Mouse (Mus musculus): ENCODE measurements around the gene Slc45a1. TPM values are rescaled to one million over a fixed set of nuclear protein-coding genes. Genes with fewer than 3 reads are reported as not detected.
A peak's percentile ranks its signal among the peaks of the same experiment; 100 is the strongest.
"Not testable (repeated sequence)": the region's sequence is repeated elsewhere in the genome, so short reads cannot be mapped to it uniquely, and the experiment has no call there.

Gene Slc45a1
- total RNA-seq, 2 experiments from 2014 or later = not detected

- DNase-seq = no peak
- intact Hi-C loops (cut with DNase I) = no loop called here
Measured at GRCm38 (mm10) chr4:150613715-150614114, 38.3 kb downstream of the Slc45a1 start.

DNA sequence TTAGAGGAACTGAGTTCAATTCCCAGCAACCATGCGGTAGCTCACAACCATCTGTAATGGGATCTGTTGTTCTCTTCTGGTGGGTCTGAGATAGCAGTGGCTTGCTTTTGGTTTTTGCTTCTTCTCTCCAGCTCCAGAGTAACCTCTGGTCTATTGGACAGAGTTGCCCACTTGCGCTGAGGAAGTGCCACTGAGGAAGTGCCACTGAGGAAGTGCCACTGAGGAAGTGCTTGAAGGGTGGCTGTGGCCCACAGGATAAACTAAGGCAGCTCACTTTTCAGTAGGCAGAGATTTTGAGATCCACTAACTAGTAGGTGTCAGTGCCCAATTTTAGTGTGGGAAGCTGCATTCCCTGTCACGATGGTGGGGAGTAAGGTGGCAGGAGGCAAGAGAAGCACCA, 43.3 kb downstream of the Slc45a1 start:
- no peak for DNase-seq
- intact Hi-C loops (cut with DNase I) = loop anchor here (5.0 kb wide), 1 partner anchor 36 kb away; no protein-coding TSS in a partner anchor

DNA sequence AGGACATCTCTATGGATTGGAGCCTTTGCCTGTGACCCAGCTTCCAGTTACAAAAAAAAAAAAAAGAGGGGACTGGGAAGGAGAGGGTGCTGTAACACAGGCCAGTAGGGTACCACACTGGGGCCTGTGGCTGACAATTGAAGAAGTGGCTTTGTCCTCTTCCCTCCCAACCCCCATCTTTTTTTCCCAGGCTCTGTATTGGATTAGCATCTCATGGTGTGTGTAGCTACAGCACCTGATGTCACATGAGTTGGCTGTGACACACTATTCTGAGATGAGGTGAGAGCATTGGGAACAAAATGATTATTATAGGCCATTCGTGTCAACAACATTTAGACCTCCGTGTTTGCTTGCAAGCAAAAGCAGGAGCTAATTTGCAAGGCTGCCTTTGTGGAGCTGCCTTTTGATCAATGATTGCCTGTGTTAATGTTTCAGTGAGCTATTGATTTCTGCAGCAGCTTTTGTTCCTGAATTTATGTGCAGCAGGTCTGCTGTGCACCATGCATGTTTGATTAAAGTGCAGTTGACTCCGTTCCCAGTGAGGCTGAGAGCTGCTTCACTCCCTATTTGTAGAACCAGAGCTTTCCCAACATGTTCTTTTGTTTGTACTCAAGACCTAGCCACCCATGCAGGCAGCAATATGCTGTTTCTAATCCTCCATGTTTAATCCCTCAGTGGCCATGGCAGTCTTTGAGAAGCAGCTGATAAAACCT, 45.4 kb downstream of the Slc45a1 start:
- intact Hi-C loops (cut with DNase I) = loop anchor here (5.0 kb wide), 1 partner anchor 34 kb away; no protein-coding TSS in a partner anchor
- DNase-seq = no peak

- DNase-seq = no peak
- intact Hi-C loops (cut with DNase I) = loop anchor here (5.0 kb wide), 1 partner anchor 34 kb away; no protein-coding TSS in a partner anchor
Measured at GRCm38 (mm10) chr4:150605804-150606203, 46.2 kb downstream of the Slc45a1 start.

DNA sequence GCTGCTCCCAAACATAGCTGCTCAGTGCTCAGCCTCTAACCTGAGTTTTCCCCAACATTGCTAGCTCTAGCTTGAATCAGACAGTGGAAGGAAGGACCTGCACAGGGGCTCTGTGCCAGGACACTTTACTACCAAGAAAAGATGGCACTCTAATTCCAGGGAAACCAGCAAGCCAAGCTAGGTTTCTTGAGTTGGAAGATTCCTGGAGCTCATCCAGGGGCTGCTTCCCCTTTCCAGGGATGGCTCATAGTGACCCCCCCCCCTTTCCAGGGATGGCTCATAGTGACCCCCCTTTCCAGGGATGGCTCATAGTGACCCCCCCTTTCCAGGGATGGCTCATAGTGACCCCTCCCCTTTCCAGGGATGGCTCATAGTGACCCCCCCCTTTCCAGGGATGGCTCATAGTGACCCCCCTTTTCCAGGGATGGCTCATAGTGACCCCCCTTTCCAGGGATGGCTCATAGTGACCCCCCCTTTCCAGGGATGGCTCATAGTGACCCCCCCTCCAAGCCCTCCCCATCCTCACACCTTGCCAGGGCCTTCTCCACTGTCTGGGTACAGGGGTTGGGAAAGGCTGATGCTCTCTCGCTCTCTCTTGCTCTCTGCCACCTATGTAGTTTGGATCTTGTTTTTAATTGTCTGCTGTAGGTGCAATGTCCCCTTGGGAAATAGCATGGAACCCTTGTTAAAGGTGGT, 48.5 kb downstream of the Slc45a1 start:
- intact Hi-C loops (cut with DNase I) = no loop called here
- DNase-seq = no peak

DNA sequence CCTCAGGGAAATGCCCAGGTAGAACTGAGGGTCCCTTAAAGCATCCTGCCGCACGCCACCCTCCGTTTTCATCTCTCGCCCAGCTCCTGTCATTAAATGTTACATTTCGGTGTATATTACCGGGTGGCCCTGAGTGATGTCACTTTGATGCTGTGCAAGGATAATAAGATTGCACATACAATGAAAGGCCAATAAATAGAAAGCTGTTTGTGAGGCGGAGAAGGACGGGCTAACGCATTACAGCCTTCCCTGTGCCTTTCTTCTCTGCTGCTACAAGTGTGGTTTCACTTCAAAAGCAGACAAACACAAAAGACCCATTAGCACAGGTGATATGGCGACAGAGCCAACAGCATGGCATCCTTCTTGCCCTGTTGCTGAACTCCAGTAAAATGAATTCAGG, 50.5 kb downstream of the Slc45a1 start:
- no peak for DNase-seq
- intact Hi-C loops (cut with DNase I) = no loop called here

- DNase-seq; intact Hi-C loops (cut with DNase I): not testable (repeated sequence)
Measured at GRCm38 (mm10) chr4:150600503-150600902, 51.5 kb downstream of the Slc45a1 start.

DNA sequence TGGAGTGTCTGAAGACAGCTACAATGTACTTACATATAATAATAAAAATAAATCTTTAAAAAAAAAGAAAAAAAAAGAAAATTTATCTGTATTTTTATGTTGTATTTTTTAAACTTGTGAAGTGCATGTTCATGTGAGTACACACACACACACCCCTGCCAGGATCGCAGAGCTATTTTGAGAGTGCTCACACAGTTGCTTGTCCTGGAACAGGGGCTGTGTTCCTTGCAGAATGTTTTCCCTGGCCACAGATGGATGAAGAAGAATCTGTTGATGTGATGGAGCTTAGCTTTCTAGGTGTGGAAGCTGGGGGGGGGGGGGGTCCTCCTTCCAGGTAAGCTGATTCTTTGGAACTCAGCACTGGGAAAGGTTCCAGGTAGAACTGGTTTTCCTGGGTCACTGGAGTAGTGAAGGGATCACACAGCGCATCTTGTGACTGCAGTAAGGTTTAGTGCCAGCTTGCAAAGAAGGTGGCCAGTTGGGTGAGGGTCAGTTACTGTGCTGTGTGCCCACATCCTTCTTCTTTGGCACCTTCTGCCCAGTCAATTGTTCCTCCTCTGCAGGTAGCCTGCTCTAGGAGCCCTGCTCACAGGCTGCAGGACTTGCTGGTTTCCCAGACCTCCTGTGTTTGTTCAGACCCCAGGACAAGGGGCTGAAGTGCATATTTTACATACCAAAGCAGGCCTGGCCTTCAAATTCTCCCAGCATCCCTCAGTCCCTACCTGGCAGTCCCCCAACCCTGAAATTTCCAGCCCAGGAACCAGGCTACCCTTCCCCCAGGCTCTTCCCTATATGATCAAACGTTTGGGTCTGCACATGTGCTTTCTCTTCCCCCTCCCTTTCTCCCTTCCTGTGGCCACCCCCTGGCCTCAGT, 52.6 kb downstream of the Slc45a1 start:
- no peak for DNase-seq
- intact Hi-C loops (cut with DNase I) = no loop called here

GRCm38 (mm10) chr4:150598686-150599085, 53.3 kb downstream of the Slc45a1 start:
- intact Hi-C loops (cut with DNase I) = no loop called here
- DNase-seq = peak in 1 of 2 experiments; percentile 29

- intact Hi-C loops (cut with DNase I) = no loop called here
- no peak for DNase-seq
Measured at GRCm38 (mm10) chr4:150595991-150596390, 56.0 kb downstream of the Slc45a1 start.

DNA sequence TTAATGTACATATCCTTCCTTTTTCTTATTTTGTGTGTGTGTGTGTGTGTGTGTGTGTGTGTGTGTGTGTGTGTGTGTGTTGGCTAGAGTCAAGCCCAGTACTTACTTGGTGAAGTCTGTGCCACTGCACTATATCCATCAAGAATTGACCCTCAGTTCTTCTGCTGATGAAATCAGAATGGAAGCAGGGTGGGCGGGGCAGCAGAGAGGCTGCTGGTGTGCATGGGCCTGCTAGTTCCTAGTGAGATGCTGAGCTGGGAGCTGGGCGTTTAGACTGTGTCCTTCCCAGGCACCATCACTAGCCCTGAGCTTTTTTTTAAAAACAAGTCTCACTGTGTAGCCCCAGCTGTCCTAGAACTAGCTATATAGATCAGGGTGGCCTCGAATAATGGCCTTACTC, 56.9 kb downstream of the Slc45a1 start:
- no peak for DNase-seq
- intact Hi-C loops (cut with DNase I) = no loop called here

- intact Hi-C loops (cut with DNase I) = no loop called here
- DNase-seq = no peak
Measured at GRCm38 (mm10) chr4:150594298-150594829, 57.6 kb downstream of the Slc45a1 start.

DNA sequence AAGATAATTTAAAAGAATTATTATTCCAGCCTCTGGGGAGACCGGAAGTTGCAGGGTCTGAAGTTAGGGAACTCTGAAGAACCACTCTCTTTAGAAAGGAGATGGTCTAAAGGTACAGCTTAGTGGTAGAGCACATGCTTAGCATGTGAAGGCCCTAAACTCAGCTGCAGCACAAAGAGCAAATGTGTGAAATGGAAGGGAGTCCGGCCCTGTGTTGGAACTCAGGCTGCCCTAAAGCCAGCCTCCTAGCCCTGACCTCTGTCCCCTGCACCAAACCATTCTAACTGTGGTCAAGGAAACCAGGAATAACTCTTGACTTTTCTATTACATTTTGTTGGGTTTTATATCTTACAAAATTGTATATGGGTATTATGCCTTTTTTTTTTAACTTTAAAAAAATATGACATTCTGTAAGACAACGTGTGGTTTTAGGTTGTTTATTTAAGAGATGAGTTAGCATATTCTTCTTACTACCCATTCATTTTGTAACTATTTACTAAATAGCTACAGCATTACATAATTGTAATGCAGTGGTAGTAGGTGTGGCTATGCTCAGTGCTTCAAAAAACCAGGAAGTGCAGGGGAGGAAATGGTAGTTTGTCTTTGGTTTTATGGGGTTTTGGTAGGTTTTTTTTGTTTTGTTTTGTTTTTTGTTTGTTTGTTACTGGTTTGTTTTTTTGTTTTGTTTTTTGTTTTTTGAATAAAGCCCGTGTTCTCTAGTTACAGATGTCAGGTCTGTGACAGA, 58.3 kb downstream of the Slc45a1 start:
- no peak for DNase-seq
- intact Hi-C loops (cut with DNase I) = no loop called here

DNA sequence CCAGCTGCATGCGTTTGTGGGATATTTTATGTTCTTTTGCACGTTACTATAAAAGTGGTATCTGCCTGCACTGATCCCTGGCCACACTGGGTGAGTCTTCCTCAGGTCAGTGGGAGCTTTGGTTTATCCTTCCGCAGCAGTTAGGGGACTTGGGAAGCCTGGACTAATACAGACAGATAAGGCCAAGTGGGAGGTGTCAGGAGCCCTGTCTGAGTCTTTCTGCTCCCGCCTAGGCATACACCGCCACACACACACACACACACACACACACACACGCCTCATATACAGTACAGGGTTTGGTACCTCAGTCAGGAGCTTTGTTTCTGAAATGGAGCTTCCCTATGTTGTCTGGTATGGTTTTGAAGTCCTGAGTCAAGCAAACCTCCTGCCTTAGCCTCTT, 59.9 kb downstream of the Slc45a1 start:
- DNase-seq = no peak
- intact Hi-C loops (cut with DNase I) = no loop called here

GRCm38 (mm10) chr4:150591602-150592001, 60.4 kb downstream of the Slc45a1 start:
- intact Hi-C loops (cut with DNase I) = no loop called here
- DNase-seq = no peak

GRCm38 (mm10) chr4:150590621-150591282, 61.2 kb downstream of the Slc45a1 start:
- intact Hi-C loops (cut with DNase I) = no loop called here
- no peak for DNase-seq

GRCm38 (mm10) chr4:150588300-150588621, 63.7 kb downstream of the Slc45a1 start:
- no peak for DNase-seq
- intact Hi-C loops (cut with DNase I) = no loop called here

GRCm38 (mm10) chr4:150587597-150588299, 64.2 kb downstream of the Slc45a1 start:
- intact Hi-C loops (cut with DNase I) = no loop called here
- no peak for DNase-seq

- no peak for DNase-seq
Measured at GRCm38 (mm10) chr4:150586275-150586674, 65.7 kb downstream of the Slc45a1 start.

More at GRCm38 (mm10) chr4:150586275-150586674, 65.7 kb downstream of the Slc45a1 start:
- intact Hi-C loops (cut with DNase I) = no loop called here

Data from heart, postnatal 36 days (tissue).